Mouse (Mus musculus): ENCODE results near the gene Batf2. TPM values are rescaled to one million over a fixed set of nuclear protein-coding genes. Genes with fewer than 3 reads are reported as not detected.
"Not testable (repeated sequence)": the region's sequence is repeated elsewhere in the genome, so short reads cannot be mapped to it uniquely, and the experiment has no call there.

Batf2 gene
- polyA plus RNA-seq, 1 experiment from 2014 or later: not detected

GRCm38 (mm10) chr19:6124898-6125297, 15.9 kb upstream of the Batf2 start:
- H3K4me1 ChIP-seq (ENCODE audit: control insufficient read depth in 2 of 2, insufficient read depth in 2 of 2, low read length in 2 of 2): no peaks in the 10 kb centered on the region
- no peaks in the 10 kb centered on the region for H3K27me3 ChIP-seq (ENCODE audit: control insufficient read depth, insufficient read depth, low read length)
- H3K27ac ChIP-seq (replicated peaks in 1 of 2; ENCODE audit: control insufficient read depth in 1 of 2, insufficient read depth in 1 of 2, low read depth in 2 of 2, low read length in 2 of 2): no peak overlapping the region
- H3K4me2 ChIP-seq (ENCODE audit: low read length): no peak overlapping the region
- H3K36me3 ChIP-seq (ENCODE audit: control insufficient read depth, insufficient read depth, low read length): 0 out of 2 replicates have a peak, but pooled peaks cover 10% of the 10 kb centered on the region
- 65% methylated on average over 2 of the region's 2 CpGs for WGBS
- no peaks in the 10 kb centered on the region for H3K9me3 ChIP-seq (ENCODE audit: control insufficient read depth, low read length)
- H3K4me3 ChIP-seq (ENCODE audit: control insufficient read depth in 1 of 2, insufficient read depth in 1 of 2, low read depth in 1 of 2, low read length in 2 of 2): no peak overlapping the region
- no peak overlapping the region for H3K9ac ChIP-seq (ENCODE audit: low read length)
- no peak for ATAC-seq (ENCODE audit: insufficient number of reproducible peaks, insufficient read depth, low FRiP score, low read depth)

DNA sequence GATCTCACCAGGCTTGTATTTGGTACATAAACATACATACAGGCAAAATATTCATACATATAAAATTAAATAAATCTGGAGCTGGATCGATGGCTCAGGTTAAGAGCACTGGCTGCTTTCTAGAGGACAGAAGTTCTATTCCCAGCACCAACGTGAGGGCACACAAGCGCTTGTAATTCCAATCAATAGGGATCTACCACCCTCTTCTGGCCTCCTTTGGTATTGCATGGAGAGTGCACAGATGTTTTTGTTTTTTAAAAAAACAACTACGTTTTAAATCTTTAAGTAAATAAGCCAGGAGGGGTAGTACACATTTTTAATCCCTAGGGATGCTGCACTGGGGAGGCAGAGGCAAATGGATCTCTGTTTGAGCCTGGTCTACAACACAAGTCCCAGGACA, 14.5 kb upstream of the Batf2 start:
- Histone ChIP-seq H3K4me2 (ENCODE audit: low read length) (no peak overlapping the region), H3K27me3 (ENCODE audit: control insufficient read depth, insufficient read depth, low read length) (no peaks in the 10 kb centered on the region), H3K9ac (ENCODE audit: low read length) (no peak overlapping the region), H3K9me3 (ENCODE audit: control insufficient read depth, low read length) (no peaks in the 10 kb centered on the region), H3K27ac (replicated peaks in 1 of 2; ENCODE audit: control insufficient read depth in 1 of 2, insufficient read depth in 1 of 2, low read depth in 2 of 2, low read length in 2 of 2) (no peak overlapping the region), H3K4me3 (ENCODE audit: control insufficient read depth in 1 of 2, insufficient read depth in 1 of 2, low read depth in 1 of 2, low read length in 2 of 2) (no peak overlapping the region), H3K36me3 (ENCODE audit: control insufficient read depth, insufficient read depth, low read length) (0 out of 2 replicates have a peak, but pooled peaks cover 10% of the 10 kb centered on the region), H3K4me1 (ENCODE audit: control insufficient read depth in 2 of 2, insufficient read depth in 2 of 2, low read length in 2 of 2) (no peaks in the 10 kb centered on the region)
- WGBS: 23% methylated on average over 4 of the region's 4 CpGs
- no peak for ATAC-seq (ENCODE audit: insufficient number of reproducible peaks, insufficient read depth, low FRiP score, low read depth)

GRCm38 (mm10) chr19:6126789-6127580, 13.8 kb upstream of the Batf2 start:
- Histone ChIP-seq H3K36me3 (ENCODE audit: control insufficient read depth, insufficient read depth, low read length) (0 out of 2 replicates have a peak, but pooled peaks cover 7% of the 10 kb centered on the region), H3K9ac (ENCODE audit: low read length) (peak overlapping the region; percentile 73), H3K4me1 (ENCODE audit: control insufficient read depth in 2 of 2, insufficient read depth in 2 of 2, low read length in 2 of 2) (no peaks in the 10 kb centered on the region), H3K4me2 (ENCODE audit: low read length) (peak overlapping the region; percentile 67), H3K9me3 (ENCODE audit: control insufficient read depth, low read length) (no peaks in the 10 kb centered on the region), H3K27me3 (ENCODE audit: control insufficient read depth, insufficient read depth, low read length) (no peaks in the 10 kb centered on the region), H3K27ac (replicated peaks in 1 of 2; ENCODE audit: control insufficient read depth in 1 of 2, insufficient read depth in 1 of 2, low read depth in 2 of 2, low read length in 2 of 2) (peak overlapping the region; percentile 81 to 88), H3K4me3 (ENCODE audit: control insufficient read depth in 1 of 2, insufficient read depth in 1 of 2, low read depth in 1 of 2, low read length in 2 of 2) (peak overlapping the region; percentile 55 to 72)
- no peak for ATAC-seq (ENCODE audit: insufficient number of reproducible peaks, insufficient read depth, low FRiP score, low read depth)
- 69% methylated on average over 10 of the region's 10 CpGs for WGBS

GRCm38 (mm10) chr19:6127760-6128341, 12.9 kb upstream of the Batf2 start, which contains the start of gene Snx15:
Gene Snx15, minus strand, starts transcription at chr19:6128304.
- no peaks in the 10 kb centered on the region for H3K27me3 ChIP-seq (ENCODE audit: control insufficient read depth, insufficient read depth, low read length)
- H3K36me3 ChIP-seq (ENCODE audit: control insufficient read depth, insufficient read depth, low read length): 0 out of 2 replicates have a peak, but pooled peaks cover 7% of the 10 kb centered on the region
- peak within 1 kb of the TSS; percentile 55 to 72 for H3K4me3 ChIP-seq (ENCODE audit: control insufficient read depth in 1 of 2, insufficient read depth in 1 of 2, low read depth in 1 of 2, low read length in 2 of 2)
- H3K9ac ChIP-seq (ENCODE audit: low read length): peak within 1 kb of the TSS; percentile 73
- H3K9me3 ChIP-seq (ENCODE audit: control insufficient read depth, low read length): no peaks in the 10 kb centered on the region
- peak within 1 kb of the TSS; percentile 81 to 88 for H3K27ac ChIP-seq (replicated peaks in 1 of 2; ENCODE audit: control insufficient read depth in 1 of 2, insufficient read depth in 1 of 2, low read depth in 2 of 2, low read length in 2 of 2)
- H3K4me1 ChIP-seq (ENCODE audit: control insufficient read depth in 2 of 2, insufficient read depth in 2 of 2, low read length in 2 of 2): no peaks in the 10 kb centered on the region
- peak; percentile 91 for ATAC-seq (ENCODE audit: insufficient number of reproducible peaks, insufficient read depth, low FRiP score, low read depth)
- WGBS: under 1% methylated on average over 32 of the region's 32 CpGs
- H3K4me2 ChIP-seq (ENCODE audit: low read length): peak within 1 kb of the TSS; percentile 67

DNA sequence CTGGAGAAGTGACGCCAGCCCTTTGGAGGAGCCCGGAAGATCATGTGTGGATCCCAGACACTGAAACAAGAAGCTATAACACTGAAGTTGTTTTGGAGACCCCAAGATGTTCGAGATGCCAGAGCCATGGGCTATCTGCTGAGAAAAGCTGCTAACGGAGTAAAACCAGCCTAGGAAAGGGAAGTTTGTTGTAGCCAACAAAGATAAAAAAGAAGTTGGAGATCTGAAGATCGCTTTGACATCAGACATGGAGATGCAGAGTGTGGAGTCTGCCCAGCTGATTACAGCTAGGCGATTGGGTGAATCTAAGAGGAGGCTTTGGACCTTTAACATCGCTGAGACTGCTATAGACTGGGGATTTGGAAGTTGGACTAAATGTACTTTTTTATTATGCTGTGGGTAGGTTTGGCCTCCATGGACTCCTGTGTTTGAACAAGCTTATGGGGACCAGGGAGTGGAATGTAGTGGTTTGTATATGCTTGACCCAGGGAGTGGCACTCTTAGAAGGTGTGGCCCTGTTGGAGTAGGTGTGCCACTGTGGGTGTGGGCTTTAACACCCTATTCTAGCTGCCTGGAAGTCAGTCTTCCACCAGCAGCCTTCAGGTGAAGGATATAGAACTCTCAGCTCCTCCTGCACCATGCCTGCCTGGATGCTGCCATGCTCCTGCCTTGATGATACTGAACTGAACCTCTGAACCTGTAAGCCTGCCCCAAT, 10.2 kb upstream of the Batf2 start:
- H3K9ac ChIP-seq (ENCODE audit: low read length); H3K4me3 ChIP-seq (ENCODE audit: control insufficient read depth in 1 of 2, insufficient read depth in 1 of 2, low read depth in 1 of 2, low read length in 2 of 2); H3K4me2 ChIP-seq (ENCODE audit: low read length); H3K27me3 ChIP-seq (ENCODE audit: control insufficient read depth, insufficient read depth, low read length); ATAC-seq (ENCODE audit: insufficient number of reproducible peaks, insufficient read depth, low FRiP score, low read depth); H3K27ac ChIP-seq (replicated peaks in 1 of 2; ENCODE audit: control insufficient read depth in 1 of 2, insufficient read depth in 1 of 2, low read depth in 2 of 2, low read length in 2 of 2); H3K9me3 ChIP-seq (ENCODE audit: control insufficient read depth, low read length); H3K4me1 ChIP-seq (ENCODE audit: control insufficient read depth in 2 of 2, insufficient read depth in 2 of 2, low read length in 2 of 2): not testable (repeated sequence)
- WGBS: 70% methylated on average over 7 of the region's 7 CpGs
- peaks cover 16% of the 10 kb centered on the region for H3K36me3 ChIP-seq (ENCODE audit: control insufficient read depth, insufficient read depth, low read length)

DNA sequence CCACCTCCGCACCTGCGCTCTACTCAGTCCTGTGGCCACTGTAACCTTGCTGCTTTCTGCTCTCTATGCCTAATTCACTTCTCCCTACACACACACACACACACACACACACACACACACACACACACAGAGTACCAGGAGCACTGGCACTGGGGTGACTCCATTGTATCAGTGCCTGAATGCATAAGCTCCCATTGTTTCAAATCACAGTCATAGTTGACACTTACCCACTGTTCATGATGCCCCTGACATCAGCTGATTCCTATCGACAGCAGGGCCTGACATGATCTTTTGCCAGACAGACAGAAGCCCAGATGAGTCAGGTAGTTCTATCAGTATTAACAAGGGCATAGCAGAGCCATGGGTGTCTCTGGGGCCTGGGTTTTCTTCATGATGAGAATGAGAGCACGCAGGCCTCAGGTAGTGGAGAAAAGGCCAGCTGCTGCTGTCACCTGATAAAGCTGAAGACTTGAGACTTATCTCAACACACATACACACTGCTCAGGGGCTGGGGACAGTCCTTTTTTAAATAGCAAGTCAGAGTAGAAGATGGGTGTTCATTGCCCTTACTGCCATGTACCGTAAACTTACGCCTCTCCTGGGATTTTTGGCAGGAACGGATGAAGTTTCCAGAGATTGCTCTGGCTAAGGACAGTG, 8.5 kb upstream of the Batf2 start:
- ATAC-seq (ENCODE audit: insufficient number of reproducible peaks, insufficient read depth, low FRiP score, low read depth): no peak
- no peak overlapping the region for H3K9ac ChIP-seq (ENCODE audit: low read length)
- H3K9me3 ChIP-seq (ENCODE audit: control insufficient read depth, low read length): no peaks in the 10 kb centered on the region
- no peaks in the 10 kb centered on the region for H3K27me3 ChIP-seq (ENCODE audit: control insufficient read depth, insufficient read depth, low read length)
- H3K4me2 ChIP-seq (ENCODE audit: low read length): no peak overlapping the region
- H3K4me3 ChIP-seq (ENCODE audit: control insufficient read depth in 1 of 2, insufficient read depth in 1 of 2, low read depth in 1 of 2, low read length in 2 of 2): no peak overlapping the region
- H3K4me1 ChIP-seq (ENCODE audit: control insufficient read depth in 2 of 2, insufficient read depth in 2 of 2, low read length in 2 of 2): no peaks in the 10 kb centered on the region
- H3K27ac ChIP-seq (replicated peaks in 1 of 2; ENCODE audit: control insufficient read depth in 1 of 2, insufficient read depth in 1 of 2, low read depth in 2 of 2, low read length in 2 of 2): no peak overlapping the region
- WGBS: 77% methylated on average over 7 of the region's 7 CpGs
- peaks cover 33% of the 10 kb centered on the region for H3K36me3 ChIP-seq (ENCODE audit: control insufficient read depth, insufficient read depth, low read length)

- H3K4me2 ChIP-seq (ENCODE audit: low read length); H3K27ac ChIP-seq (replicated peaks in 1 of 2; ENCODE audit: control insufficient read depth in 1 of 2, insufficient read depth in 1 of 2, low read depth in 2 of 2, low read length in 2 of 2); H3K9ac ChIP-seq (ENCODE audit: low read length); H3K4me3 ChIP-seq (ENCODE audit: control insufficient read depth in 1 of 2, insufficient read depth in 1 of 2, low read depth in 1 of 2, low read length in 2 of 2); H3K9me3 ChIP-seq (ENCODE audit: control insufficient read depth, low read length); H3K27me3 ChIP-seq (ENCODE audit: control insufficient read depth, insufficient read depth, low read length); ATAC-seq (ENCODE audit: insufficient number of reproducible peaks, insufficient read depth, low FRiP score, low read depth); H3K4me1 ChIP-seq (ENCODE audit: control insufficient read depth in 2 of 2, insufficient read depth in 2 of 2, low read length in 2 of 2): not testable (repeated sequence)
- peaks cover 38% of the 10 kb centered on the region for H3K36me3 ChIP-seq (ENCODE audit: control insufficient read depth, insufficient read depth, low read length)
- 40% methylated on average over 1 of the region's 1 CpGs for WGBS
These were observed 7.6 kb upstream of the Batf2 start for GRCm38 (mm10) chr19:6133197-6133596.
